Mouse (Mus musculus) midbrain, postnatal 0 days (tissue): Measurements from ENCODE around the gene Slc9a5. TPM values are rescaled to one million over a fixed set of nuclear protein-coding genes. Genes with fewer than 3 reads are reported as not detected.

Experiments
- ATAC-seq: fragments of 200-750 bp; cut with Nextera tagmentation; 2 replicates; pipeline ENCODE4 v1.8.0; 2017; ENCODE audit warnings: moderate number of reproducible peaks, mild to moderate bottlenecking, moderate TSS enrichment, moderate library complexity; ENCODE audit not compliant: low FRiP score
- DNase-seq: peaks from one replicate; pipeline ENCODE4 v3.0.0-alpha.2; 2015; ENCODE audit warnings: low spot score
- H3K27ac ChIP-seq: fragments of 300-500 bp; sonication (generic); 2 replicates; pipeline ENCODE4 v1.5.1; 2014; ENCODE audit warnings: low read depth, mild to moderate bottlenecking, low read length, mixed read lengths
- H3K27me3 ChIP-seq: fragments of 300-500 bp; sonication (generic); 2 replicates; pipeline ENCODE4 v1.6.1; 2014; ENCODE audit warnings: low read length, control low read depth, mixed read lengths; ENCODE audit not compliant: insufficient read depth
- H3K36me3 ChIP-seq: fragments of 300-500 bp; sonication (generic); 2 replicates; pipeline ENCODE4 v1.6.1; 2014; ENCODE audit warnings: low read length, control low read depth, mixed read lengths; ENCODE audit not compliant: insufficient read depth
- H3K4me1 ChIP-seq: fragments of 300-500 bp; sonication (generic); 2 replicates; pipeline ENCODE4 v1.6.1; 2014; ENCODE audit warnings: mild to moderate bottlenecking, control low read depth, antibody characterized with exemption, low read length, mixed read lengths; ENCODE audit not compliant: insufficient read depth
- H3K4me2 ChIP-seq: fragments of 300-500 bp; sonication (generic); 2 replicates; pipeline ENCODE4 v1.6.1; 2014; ENCODE audit warnings: low read depth, mild to moderate bottlenecking, low read length, mixed read lengths; ENCODE audit not compliant: poor library complexity, severe bottlenecking
- H3K4me3 ChIP-seq: fragments of 300-500 bp; sonication (generic); 2 replicates; pipeline ENCODE4 v1.5.1; 2014; ENCODE audit warnings: low read depth, mild to moderate bottlenecking, low read length, moderate library complexity
- H3K9ac ChIP-seq: fragments of 300-500 bp; sonication (generic); replicated peaks from 2 replicates; pipeline ENCODE4 v1.6.1; 2014; ENCODE audit warnings: mild to moderate bottlenecking, low read length, moderate library complexity, mixed read lengths; ENCODE audit not compliant: poor library complexity, severe bottlenecking
- H3K9me3 ChIP-seq: fragments of 300-500 bp; sonication (generic); 2 replicates; pipeline ENCODE4 v1.6.1; 2016; ENCODE audit warnings: low read length, control low read depth
- CTCF ChIP-seq: IDR thresholded peaks from 2 replicates; pipeline ENCODE4 v1.5.1; 2016; ENCODE audit warnings: antibody characterized with exemption, mild to moderate bottlenecking
- WGBS: fragments of 180-500 bp; shearing (Covaris S2); extraction: QIAGEN DNeasy Blood & Tissue Kit; methylation state at CpG from one replicate; pipeline ENCODE4 v1.1.7; 2014; 5-methylcytosine and 5-hydroxymethylcytosine counted together
- polyA plus RNA-seq: library from polyadenylated mRNA; unstranded; fragments of >200 nt; fragmentation: Nextera tagmentation; extraction: Ambion mirVana; gene quantifications from 2 replicates; pipeline ENCODE4 v1.2.1, GENCODE M21; 2015
- total RNA-seq: library from RNA; depleted of rRNA; stranded (reverse); fragments of >200 nt; gene quantifications from 2 replicates; pipeline ENCODE4 v1.2.3, GENCODE M21; 2014

The Slc9a5 gene
- total and polyA plus RNA-seq, 2 experiments from 2014 or later: 14.4 to 28.4 TPM

- Histone ChIP-seq H3K36me3 (no peaks in the 10 kb centered on the region), H3K27ac (no peak overlapping the region), H3K27me3 (no peaks in the 10 kb centered on the region), H3K4me2 (no peak overlapping the region), H3K4me3 (no peak overlapping the region), H3K9ac (no peak overlapping the region), H3K9me3 (no peaks in the 10 kb centered on the region), H3K4me1 (no peaks in the 10 kb centered on the region)
- 87% methylated on average over 5 of the region's 5 CpGs for WGBS
- DNase-seq: no peak
- no peak for ATAC-seq
- no peak for TF ChIP-seq CTCF
Measured at GRCm38 (mm10) chr8:105400016-105400415, 51.4 kb downstream of the Slc9a5 start.

- no peaks in the 10 kb centered on the region for H3K36me3 ChIP-seq
- no peak overlapping the region for H3K4me3 ChIP-seq
- no peaks in the 10 kb centered on the region for H3K27me3 ChIP-seq
- H3K27ac ChIP-seq: no peak overlapping the region
- WGBS: 88% methylated on average over 8 of the region's 8 CpGs
- H3K9me3 ChIP-seq: no peaks in the 10 kb centered on the region
- DNase-seq (no peak), ATAC-seq (no peak)
- TF ChIP-seq CTCF: no peak
- H3K4me1 ChIP-seq: no peaks in the 10 kb centered on the region
- no peak overlapping the region for H3K9ac ChIP-seq
- H3K4me2 ChIP-seq: no peak overlapping the region
Measured at GRCm38 (mm10) chr8:105403467-105403866, 54.8 kb downstream of the Slc9a5 start.

GRCm38 (mm10) chr8:105404496-105404895 is 55.9 kb downstream of the Slc9a5 start:
- no peak for DNase-seq
- no peak overlapping the region for H3K4me3 ChIP-seq
- WGBS: 41% methylated on average over 1 of the region's 1 CpGs
- no peaks in the 10 kb centered on the region for H3K9me3 ChIP-seq
- H3K4me2 ChIP-seq: no peak overlapping the region
- no peak for TF ChIP-seq CTCF
- H3K9ac ChIP-seq: no peak overlapping the region
- H3K36me3 ChIP-seq: no peaks in the 10 kb centered on the region
- no peaks in the 10 kb centered on the region for H3K4me1 ChIP-seq
- no peak overlapping the region for H3K27ac ChIP-seq
- ATAC-seq: no peak
- no peaks in the 10 kb centered on the region for H3K27me3 ChIP-seq

DNA sequence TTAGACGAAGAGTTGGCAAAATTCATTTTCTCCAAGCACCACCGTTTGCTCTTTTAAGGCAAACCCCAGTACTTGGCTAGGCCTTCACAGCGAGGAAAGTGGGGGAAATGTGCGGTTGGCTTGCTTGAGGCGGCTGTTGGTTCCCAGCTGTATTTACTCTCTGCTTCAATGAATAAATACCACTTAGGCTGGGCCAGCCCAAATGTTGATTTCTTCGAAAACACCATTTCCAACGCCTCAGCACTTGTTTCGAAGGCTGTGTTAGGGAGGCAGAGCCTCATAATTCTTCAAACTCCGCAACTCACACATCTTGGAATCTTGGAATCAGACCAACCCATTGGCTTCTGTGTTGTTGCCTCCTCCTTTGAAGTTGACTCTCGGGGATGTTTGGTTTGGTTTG is 57.8 kb downstream of the Slc9a5 start:
- Histone ChIP-seq H3K9ac (no peak overlapping the region), H3K4me2 (no peak overlapping the region), H3K27ac (no peak overlapping the region), H3K9me3 (no peaks in the 10 kb centered on the region), H3K36me3 (no peaks in the 10 kb centered on the region), H3K4me1 (no peaks in the 10 kb centered on the region), H3K4me3 (no peak overlapping the region), H3K27me3 (no peaks in the 10 kb centered on the region)
- 72% methylated on average over 10 of the region's 10 CpGs for WGBS
- TF ChIP-seq CTCF: no peak
- ATAC-seq (no peak), DNase-seq (no peak)

DNA sequence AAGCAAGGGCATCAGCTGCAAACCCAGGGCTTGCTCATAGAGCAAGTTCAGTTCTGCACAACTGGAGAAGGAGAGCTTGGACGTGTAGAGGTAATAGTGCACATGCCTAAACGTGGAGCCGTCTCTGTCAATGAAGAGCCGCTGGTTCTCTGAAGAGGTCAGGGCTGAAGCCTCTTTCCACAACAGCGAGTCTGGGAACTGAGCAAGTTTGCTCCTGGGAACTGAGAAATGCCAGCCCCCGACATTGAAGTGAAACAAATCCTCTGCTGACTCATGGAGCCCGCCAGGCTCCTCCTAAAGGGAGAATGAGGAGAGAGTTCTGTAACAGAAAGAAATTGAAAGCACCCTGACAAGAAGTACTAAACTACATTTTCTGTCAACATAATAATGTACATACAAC is 59.7 kb downstream of the Slc9a5 start:
- ATAC-seq (no peak), DNase-seq (no peak)
- WGBS: 60% methylated on average over 7 of the region's 7 CpGs
- H3K9me3 ChIP-seq: no peaks in the 10 kb centered on the region
- no peaks in the 10 kb centered on the region for H3K36me3 ChIP-seq
- peaks cover 2% of the 10 kb centered on the region; the same call in 1 of the 2 replicates for H3K4me1 ChIP-seq
- H3K4me2 ChIP-seq: no peak overlapping the region
- no peak for TF ChIP-seq CTCF
- no peak overlapping the region for H3K4me3 ChIP-seq
- H3K27ac ChIP-seq: no peak overlapping the region
- no peak overlapping the region for H3K9ac ChIP-seq
- no peaks in the 10 kb centered on the region for H3K27me3 ChIP-seq

DNA sequence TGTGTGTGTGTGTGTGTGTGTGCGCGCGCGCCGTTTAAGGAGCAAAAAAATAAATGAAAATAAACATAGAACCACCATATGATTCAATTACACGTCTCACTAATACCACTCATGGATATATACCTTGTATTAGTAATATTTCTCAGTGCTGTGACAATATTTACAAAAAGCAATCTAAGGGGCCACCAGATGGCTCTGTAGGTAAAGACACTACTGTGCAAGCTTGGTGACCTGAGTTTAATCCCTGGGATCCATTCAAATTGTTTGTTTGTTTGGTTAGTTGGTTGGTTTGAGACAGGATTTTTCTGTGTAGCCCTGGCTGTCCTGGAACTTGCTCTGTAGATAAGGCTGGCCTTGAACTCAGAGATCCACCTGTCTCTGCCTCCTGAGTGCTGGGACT is 61.3 kb downstream of the Slc9a5 start:
- 94% methylated on average over 6 of the region's 6 CpGs for WGBS
- Histone ChIP-seq H3K4me2 (no peak overlapping the region), H3K36me3 (no peaks in the 10 kb centered on the region), H3K9ac (no peak overlapping the region), H3K27me3 (no peaks in the 10 kb centered on the region), H3K4me1 (peaks cover 4% of the 10 kb centered on the region; the same call in 1 of the 2 replicates), H3K27ac (no peak overlapping the region), H3K4me3 (no peak overlapping the region), H3K9me3 (no peaks in the 10 kb centered on the region)
- TF ChIP-seq CTCF: peak; percentile 54
- DNase-seq: no peak
- no peak for ATAC-seq
